Mouse (Mus musculus) liver, adult 2 months (tissue): ENCODE measurements around the gene 1700092M07Rik.

ENCODE experiments used
- CTCF ChIP-seq: fragments of 200-500 bp; IDR thresholded peaks from 2 replicates; pipeline ENCODE4 v1.5.1; 2011; ENCODE audit warnings: low read depth, low read length, control low read depth
- POLR2A ChIP-seq: fragments of 200-500 bp; IDR thresholded peaks from 2 replicates; pipeline ENCODE4 v1.6.1; 2011; ENCODE audit warnings: low read length, control low read depth; ENCODE audit not compliant: insufficient read depth; ENCODE audit errors: extremely low read depth

GRCm38 (mm10) chr19:8711506-8711905 is 29.0 kb upstream of the 1700092M07Rik start:
- no peak for TF ChIP-seq CTCF
- no peak for TF ChIP-seq POLR2A
